Mouse (Mus musculus) hindbrain, embryonic 14.5 days (tissue): ENCODE measurements around the gene Gm9045. TPM values are rescaled to one million over a fixed set of nuclear protein-coding genes. Genes with fewer than 3 reads are reported as not detected.
"Not testable (repeated sequence)": the region's sequence is repeated elsewhere in the genome, so short reads cannot be mapped to it uniquely, and the experiment has no call there.

ENCODE experiments used
- ATAC-seq: fragments of 200-750 bp; cut with Nextera tagmentation; 2 replicates; pipeline ENCODE4 v1.8.0; 2017; ENCODE audit warnings: moderate number of reproducible peaks, mild to moderate bottlenecking, moderate TSS enrichment, moderate library complexity; ENCODE audit not compliant: low FRiP score
- DNase-seq: peaks from one replicate; pipeline ENCODE4 v3.0.0-alpha.2; 2015; ENCODE audit warnings: low spot score
- H3K27ac ChIP-seq: fragments of 300-500 bp; sonication (generic); 2 replicates; pipeline ENCODE4 v1.5.1; 2014; ENCODE audit warnings: mild to moderate bottlenecking, moderate library complexity
- H3K27me3 ChIP-seq: fragments of 300-500 bp; sonication (generic); 2 replicates; pipeline ENCODE4 v1.6.1; 2014; ENCODE audit warnings: mild to moderate bottlenecking, low read length, mixed read lengths; ENCODE audit not compliant: control insufficient read depth, insufficient read depth
- H3K36me3 ChIP-seq: fragments of 300-500 bp; sonication (generic); replicated peaks from 2 replicates; pipeline ENCODE4 v1.6.1; 2014; ENCODE audit not compliant: control insufficient read depth, insufficient read depth
- H3K4me1 ChIP-seq: fragments of 300-500 bp; sonication (generic); replicated peaks from 2 replicates; pipeline ENCODE4 v1.6.1; 2014; ENCODE audit warnings: antibody characterized with exemption, low read length, mixed read lengths; ENCODE audit not compliant: control insufficient read depth, insufficient read depth
- H3K4me2 ChIP-seq: fragments of 300-500 bp; sonication (generic); replicated peaks from 2 replicates; pipeline ENCODE4 v1.6.1; 2014; ENCODE audit warnings: mild to moderate bottlenecking, moderate library complexity
- H3K4me3 ChIP-seq: fragments of 300-500 bp; sonication (generic); replicated peaks from 2 replicates; pipeline ENCODE4 v1.5.1; 2014; ENCODE audit warnings: mild to moderate bottlenecking, low read length
- H3K9ac ChIP-seq: fragments of 300-500 bp; sonication (generic); 2 replicates; pipeline ENCODE4 v1.6.1; 2014
- H3K9me3 ChIP-seq: fragments of 300-500 bp; sonication (generic); 2 replicates; pipeline ENCODE4 v1.6.1; 2016; ENCODE audit warnings: low read length; ENCODE audit not compliant: control insufficient read depth
- WGBS: fragments of 180-500 bp; shearing (Covaris S2); extraction: QIAGEN DNeasy Blood & Tissue Kit; methylation state at CpG from one replicate; pipeline ENCODE4 v1.1.7; 2014; 5-methylcytosine and 5-hydroxymethylcytosine counted together
- polyA plus RNA-seq: library from polyadenylated mRNA; unstranded; fragments of >200 nt; fragmentation: Nextera tagmentation; extraction: Ambion mirVana; gene quantifications from 2 replicates; pipeline ENCODE4 v1.2.1, GENCODE M21; 2014

Gm9045 gene
- polyA plus RNA-seq, 1 experiment from 2014 or later, result not detected

GRCm38 (mm10) chr10:118302133-118302532 lies 35.5 kb downstream of the Gm9045 start:
- not testable (repeated sequence) for H3K27ac ChIP-seq, H3K36me3 ChIP-seq, DNase-seq, H3K4me2 ChIP-seq, H3K27me3 ChIP-seq, ATAC-seq, H3K9ac ChIP-seq, H3K9me3 ChIP-seq, H3K4me1 ChIP-seq, H3K4me3 ChIP-seq
- WGBS, result 48% methylated on average over 2 of the region's 2 CpGs

GRCm38 (mm10) chr10:118294938-118295337 lies 42.7 kb downstream of the Gm9045 start, which contains the start of gene Iltifb:
Iltifb (minus strand) TSS chr10:118295038.
- H3K4me2 ChIP-seq, result no peak within 1 kb of the TSS
- ATAC-seq, result no peak
- WGBS, result 95% methylated on average over 6 of the region's 6 CpGs
- H3K36me3 ChIP-seq, result no peaks in the 10 kb centered on the region
- H3K27me3 ChIP-seq, result no peaks in the 10 kb centered on the region
- no peak within 1 kb of the TSS for H3K27ac ChIP-seq
- H3K4me1 ChIP-seq, result no peaks in the 10 kb centered on the region
- H3K9me3 ChIP-seq, result no peaks in the 10 kb centered on the region
- DNase-seq, result no peak
- no peak within 1 kb of the TSS for H3K9ac ChIP-seq
- no peak within 1 kb of the TSS for H3K4me3 ChIP-seq

Other genes with a start within 250 kb of the Gm9045 start
- 25.2 and 27.0 TPM in 2 replicates for gene Mdm1, start 196.0 kb downstream of the Gm9045 start, polyA plus RNA-seq
- not detected in 2 replicates for gene Il22, start 132.9 kb downstream of the Gm9045 start, polyA plus RNA-seq
- gene Gm32717, start 97.1 kb downstream of the Gm9045 start, polyA plus RNA-seq, result 0.23 and 0.43 TPM in 2 replicates
- 0.23 and 0.43 TPM in 2 replicates for gene Gm32802, start 79.1 kb downstream of the Gm9045 start, polyA plus RNA-seq
- gene Iltifb, start 42.8 kb downstream of the Gm9045 start, polyA plus RNA-seq, result not detected in 2 replicates
- gene Gm9040, start 10.9 kb downstream of the Gm9045 start, polyA plus RNA-seq, result 0.08 TPM in 1 of 2 replicates, not detected in the other
- gene Gm9044, start 5.4 kb downstream of the Gm9045 start, polyA plus RNA-seq, result 0.08 TPM in 1 of 2 replicates, not detected in the other
- not detected in 2 replicates for gene Gm9046, start 5.4 kb upstream of the Gm9045 start, polyA plus RNA-seq
- gene Gm9048, start 10.8 kb upstream of the Gm9045 start, polyA plus RNA-seq, result not detected in 2 replicates
- gene Gm9049, start 16.3 kb upstream of the Gm9045 start, polyA plus RNA-seq, result not detected in 2 replicates
- not detected in 2 replicates for gene Ifng, start 103.2 kb upstream of the Gm9045 start, polyA plus RNA-seq